Mouse (Mus musculus): ENCODE results near the gene Olfr984. TPM values are rescaled to one million over a fixed set of nuclear protein-coding genes. Genes with fewer than 3 reads are reported as not detected.

The Olfr984 gene
- not detected in 2 replicates for total RNA-seq (2014; rRNA removed; ENCODE audit: low replicate concordance)
- not detected in 2 replicates for polyA plus RNA-seq (2015; fragmentation: Nextera tagmentation; extraction: Ambion mirVana)

GRCm38 (mm10) chr9:40114106-40114505 is at the start of gene Olfr984:
Gene Olfr984 (minus strand): TSS chr9:40114206.
- TF ChIP-seq EP300 (IDR thresholded peaks at IDR 0.05; ENCODE audit: low read depth) (no peak), CTCF (IDR thresholded peaks at IDR 0.05; ENCODE audit: low read depth) (no peak)
- ATAC-seq (ENCODE audit: insufficient read depth, low read depth), result no peak
- Histone ChIP-seq H3K4me3 (ENCODE audit: low read depth, low read length) (no peak within 1 kb of the TSS), H3K4me2 (ENCODE audit: low read depth, low read length) (no peak within 1 kb of the TSS), H3K27me3 (ENCODE audit: control insufficient read depth, insufficient read depth, low read length) (no peaks in the 10 kb centered on the region), H3K4me1 (ENCODE audit: control insufficient read depth, insufficient read depth) (no peaks in the 10 kb centered on the region), H3K9me3 (replicated peaks; ENCODE audit: control insufficient read depth, low read length) (no peaks in the 10 kb centered on the region), H3K27ac (ENCODE audit: low read depth) (no peak within 1 kb of the TSS), H3K9ac (replicated peaks; ENCODE audit: low read depth, low read length) (no peak within 1 kb of the TSS), H3K36me3 (replicated peaks; ENCODE audit: control insufficient read depth, insufficient read depth, low read length) (no peaks in the 10 kb centered on the region)
- WGBS, result 62% methylated on average over 2 of the region's 2 CpGs
- DNase-seq (ENCODE audit: low spot score), result no peak

DNA sequence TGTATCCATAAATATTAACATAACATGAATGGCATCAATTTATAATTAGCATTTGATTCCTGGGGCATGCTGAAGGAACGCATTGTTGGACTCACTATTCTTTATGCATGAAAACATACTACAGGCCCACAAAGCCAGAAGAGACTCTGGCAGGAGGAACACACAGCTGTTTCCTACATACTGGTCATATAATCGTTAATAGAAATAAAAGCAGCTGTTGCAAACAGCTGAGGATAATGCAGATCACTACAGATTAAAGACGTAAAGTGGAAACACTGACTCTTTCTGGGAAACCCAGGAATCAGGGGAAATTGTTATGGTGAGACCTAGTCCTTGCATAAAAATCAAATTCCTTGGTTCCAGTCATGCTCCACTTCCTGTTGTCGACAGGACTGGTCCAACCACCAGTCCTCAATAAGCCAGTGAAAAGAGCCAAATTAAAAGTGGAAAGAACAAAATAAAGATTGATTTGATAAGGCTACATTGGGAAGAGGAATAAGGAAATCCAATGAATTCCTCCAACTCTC is 41.2 kb upstream of the Olfr984 start:
- DNase-seq (ENCODE audit: low spot score) (no peak), ATAC-seq (ENCODE audit: insufficient read depth, low read depth) (no peak)
- TF ChIP-seq CTCF (IDR thresholded peaks at IDR 0.05; ENCODE audit: low read depth) (no peak), EP300 (IDR thresholded peaks at IDR 0.05; ENCODE audit: low read depth) (no peak)
- no peak overlapping the region for H3K4me2 ChIP-seq (ENCODE audit: low read depth, low read length)
- no peaks in the 10 kb centered on the region for H3K36me3 ChIP-seq (replicated peaks; ENCODE audit: control insufficient read depth, insufficient read depth, low read length)
- no peaks in the 10 kb centered on the region for H3K27me3 ChIP-seq (ENCODE audit: control insufficient read depth, insufficient read depth, low read length)
- no peaks in the 10 kb centered on the region for H3K9me3 ChIP-seq (replicated peaks; ENCODE audit: control insufficient read depth, low read length)
- H3K4me3 ChIP-seq (ENCODE audit: low read depth, low read length), result no peak overlapping the region
- H3K4me1 ChIP-seq (ENCODE audit: control insufficient read depth, insufficient read depth), result no peaks in the 10 kb centered on the region
- no peak overlapping the region for H3K27ac ChIP-seq (ENCODE audit: low read depth)
- WGBS, result 57% methylated on average over 4 of the region's 4 CpGs
- no peak overlapping the region for H3K9ac ChIP-seq (replicated peaks; ENCODE audit: low read depth, low read length)

DNA sequence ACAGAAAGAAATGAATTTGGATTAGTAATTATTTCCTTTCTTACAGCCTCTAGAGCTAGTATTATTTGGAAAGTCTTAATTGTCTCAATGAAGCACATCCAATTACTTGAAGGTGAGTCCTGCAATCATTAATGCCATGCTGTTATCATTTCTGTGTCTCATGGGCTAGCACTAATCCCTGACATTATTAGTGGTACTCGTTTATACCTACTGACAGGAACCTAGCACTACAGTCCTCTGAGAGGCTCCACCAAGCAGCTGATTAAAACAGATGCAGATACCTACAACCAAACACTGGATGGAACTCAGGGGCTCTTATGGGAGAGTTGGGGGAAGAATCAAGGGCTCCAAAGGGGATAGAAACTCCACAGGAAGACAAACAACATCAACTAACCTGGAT is 27.5 kb upstream of the Olfr984 start:
- DNase-seq (ENCODE audit: low spot score) (no peak), ATAC-seq (ENCODE audit: insufficient read depth, low read depth) (no peak)
- no peak for TF ChIP-seq CTCF (IDR thresholded peaks at IDR 0.05; ENCODE audit: low read depth)
- no peak for TF ChIP-seq EP300 (IDR thresholded peaks at IDR 0.05; ENCODE audit: low read depth)
- H3K9me3 ChIP-seq (replicated peaks; ENCODE audit: control insufficient read depth, low read length), result no peaks in the 10 kb centered on the region
- H3K4me1 ChIP-seq (ENCODE audit: control insufficient read depth, insufficient read depth), result no peaks in the 10 kb centered on the region
- no peaks in the 10 kb centered on the region for H3K36me3 ChIP-seq (replicated peaks; ENCODE audit: control insufficient read depth, insufficient read depth, low read length)
- no peaks in the 10 kb centered on the region for H3K27me3 ChIP-seq (ENCODE audit: control insufficient read depth, insufficient read depth, low read length)
- WGBS, result 58% methylated on average over 1 of the region's 1 CpGs
- H3K9ac ChIP-seq (replicated peaks; ENCODE audit: low read depth, low read length), result no peak overlapping the region
- H3K4me3 ChIP-seq (ENCODE audit: low read depth, low read length), result no peak overlapping the region
- H3K27ac ChIP-seq (ENCODE audit: low read depth), result no peak overlapping the region
- H3K4me2 ChIP-seq (ENCODE audit: low read depth, low read length), result no peak overlapping the region

GRCm38 (mm10) chr9:40139484-40139883 is 25.5 kb upstream of the Olfr984 start:
- no peaks in the 10 kb centered on the region for H3K4me1 ChIP-seq (ENCODE audit: control insufficient read depth, insufficient read depth)
- no peaks in the 10 kb centered on the region for H3K9me3 ChIP-seq (replicated peaks; ENCODE audit: control insufficient read depth, low read length)
- H3K27ac ChIP-seq (ENCODE audit: low read depth), result no peak overlapping the region
- H3K4me2 ChIP-seq (ENCODE audit: low read depth, low read length), result no peak overlapping the region
- H3K36me3 ChIP-seq (replicated peaks; ENCODE audit: control insufficient read depth, insufficient read depth, low read length), result no peaks in the 10 kb centered on the region
- no peaks in the 10 kb centered on the region for H3K27me3 ChIP-seq (ENCODE audit: control insufficient read depth, insufficient read depth, low read length)
- no peak overlapping the region for H3K4me3 ChIP-seq (ENCODE audit: low read depth, low read length)
- H3K9ac ChIP-seq (replicated peaks; ENCODE audit: low read depth, low read length), result no peak overlapping the region
- 62% methylated on average over 4 of the region's 4 CpGs for WGBS
- TF ChIP-seq EP300 (IDR thresholded peaks at IDR 0.05; ENCODE audit: low read depth) (no peak), CTCF (IDR thresholded peaks at IDR 0.05; ENCODE audit: low read depth) (no peak)
- no peak for DNase-seq (ENCODE audit: low spot score)
- ATAC-seq (ENCODE audit: insufficient read depth, low read depth), result no peak

GRCm38 (mm10) chr9:40136987-40137688 is 23.1 kb upstream of the Olfr984 start:
- no peaks in the 10 kb centered on the region for H3K36me3 ChIP-seq (replicated peaks; ENCODE audit: control insufficient read depth, insufficient read depth, low read length)
- H3K4me2 ChIP-seq (ENCODE audit: low read depth, low read length), result no peak overlapping the region
- H3K9ac ChIP-seq (replicated peaks; ENCODE audit: low read depth, low read length), result no peak overlapping the region
- no peak overlapping the region for H3K27ac ChIP-seq (ENCODE audit: low read depth)
- TF ChIP-seq CTCF (IDR thresholded peaks at IDR 0.05; ENCODE audit: low read depth), result no peak
- no peak for TF ChIP-seq EP300 (IDR thresholded peaks at IDR 0.05; ENCODE audit: low read depth)
- H3K4me3 ChIP-seq (ENCODE audit: low read depth, low read length), result no peak overlapping the region
- no peaks in the 10 kb centered on the region for H3K4me1 ChIP-seq (ENCODE audit: control insufficient read depth, insufficient read depth)
- no peak for ATAC-seq (ENCODE audit: insufficient read depth, low read depth)
- no peaks in the 10 kb centered on the region for H3K27me3 ChIP-seq (ENCODE audit: control insufficient read depth, insufficient read depth, low read length)
- no peaks in the 10 kb centered on the region for H3K9me3 ChIP-seq (replicated peaks; ENCODE audit: control insufficient read depth, low read length)
- 57% methylated on average over 6 of the region's 6 CpGs for WGBS
- no peak for DNase-seq (ENCODE audit: low spot score)

Measured in heart, postnatal 0 days (tissue).